Mouse (Mus musculus) hematopoietic multipotent progenitor cell, adult 10-12 weeks (in vitro differentiated cells): ENCODE results near the gene Adgrg5. TPM values are rescaled to one million over a fixed set of nuclear protein-coding genes. Genes with fewer than 3 reads are reported as not detected.

Experiments
- polyA plus RNA-seq: library from polyadenylated mRNA; stranded (reverse); fragments of >175 nt; gene quantifications from 2 replicates; pipeline ENCODE4 v1.2.3, GENCODE M21; 2012; ENCODE audit warnings: low replicate concordance

The Adgrg5 gene
- polyA plus RNA-seq: 11.8 and 12.9 TPM in 2 replicates

GRCm38 (mm10) chr8:94923405-94923804, at the start of gene Adgrg5:
Adgrg5 (plus strand) TSS chr8:94923694.

GRCm38 (mm10) chr8:94876197-94876730, 47.2 kb upstream of the Adgrg5 start, which contains the start of gene Dok4:
Dok4 (minus strand) TSS chr8:94876330.

GRCm38 (mm10) chr8:94917851-94918495, 5.5 kb upstream of the Adgrg5 start, which contains the start of gene Ccdc102a:
Ccdc102a (minus strand) TSS chr8:94918098.

GRCm38 (mm10) chr8:94974467-94975165, 51.1 kb downstream of the Adgrg5 start, which contains the start of gene Adgrg1:
Adgrg1 (plus strand) TSS chr8:94974751.

Other genes starting within 250 kb of the Adgrg5 start
- not detected in 2 replicates for gene Pllp, start 227.4 kb upstream of the Adgrg5 start, polyA plus RNA-seq
- gene Ccl22, start 178.1 kb upstream of the Adgrg5 start, polyA plus RNA-seq: 1.9 and 3.2 TPM in 2 replicates
- gene Cx3cl1, start 151.7 kb upstream of the Adgrg5 start, polyA plus RNA-seq: 0.31 and 0.59 TPM in 2 replicates
- gene Ccl17, start 113.2 kb upstream of the Adgrg5 start, polyA plus RNA-seq: not detected in 2 replicates
- 51.0 and 128 TPM in 2 replicates for gene Coq9, start 85.4 kb upstream of the Adgrg5 start, polyA plus RNA-seq
- 49.1 and 330 TPM in 2 replicates for gene Ciapin1, start 85.3 kb upstream of the Adgrg5 start, polyA plus RNA-seq
- gene Polr2c, start 66.2 kb upstream of the Adgrg5 start, polyA plus RNA-seq: 7.3 and 16.5 TPM in 2 replicates
- 2.7 and 5.0 TPM in 2 replicates for gene Dok4, start 47.4 kb upstream of the Adgrg5 start, polyA plus RNA-seq
- gene Ccdc102a, start 5.6 kb upstream of the Adgrg5 start, polyA plus RNA-seq: 9.9 and 24.4 TPM in 2 replicates
- 2.7 and 6.2 TPM in 2 replicates for gene Adgrg1, start 51.1 kb downstream of the Adgrg5 start, polyA plus RNA-seq
- 3.3 and 5.4 TPM in 2 replicates for gene Adgrg3, start 94.0 kb downstream of the Adgrg5 start, polyA plus RNA-seq
- gene Drc7, start 131.4 kb downstream of the Adgrg5 start, polyA plus RNA-seq: not detected in 2 replicates
- gene Katnb1, start 157.5 kb downstream of the Adgrg5 start, polyA plus RNA-seq: 26.3 and 27.7 TPM in 2 replicates